Mouse (Mus musculus): ENCODE results near the gene Lrrc23. TPM values are rescaled to one million over a fixed set of nuclear protein-coding genes. Genes with fewer than 3 reads are reported as not detected.

The Lrrc23 gene
- polyA plus RNA-seq, 1 experiment, result 0.13 TPM

DNA sequence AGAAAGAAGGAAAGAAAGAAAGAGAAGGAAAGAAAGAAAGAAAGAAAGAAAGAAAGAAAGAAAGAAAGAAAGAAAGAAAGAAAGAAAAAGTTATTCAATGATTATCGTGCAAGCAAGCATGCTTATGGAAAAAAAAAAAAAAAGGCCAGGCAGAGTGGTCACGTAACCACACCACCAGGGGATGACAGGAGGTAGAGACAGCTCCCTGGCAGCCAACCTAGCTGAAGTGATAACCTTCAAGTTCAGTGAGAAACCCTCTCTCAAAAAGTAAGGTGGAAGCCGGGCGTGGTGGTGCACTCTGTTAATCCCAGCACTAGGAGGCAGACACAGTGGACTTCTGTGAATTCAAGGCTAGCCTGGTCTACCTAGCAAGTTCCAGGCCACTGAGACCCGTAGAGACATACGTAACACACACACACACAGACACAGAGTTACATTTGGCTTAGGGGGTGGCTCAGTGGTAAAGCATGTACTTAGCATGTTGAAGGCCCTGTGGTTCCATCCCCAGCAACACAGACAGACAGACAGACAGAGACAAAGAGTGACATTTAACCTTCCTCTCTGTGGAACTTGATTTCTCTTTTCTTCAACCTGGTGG is 56.6 kb downstream of the Lrrc23 start:
- Histone ChIP-seq H3ac (ENCODE audit: control insufficient read depth, insufficient read length) (no peak overlapping the region), H3K27me3 (ENCODE audit: control insufficient read depth, insufficient read depth, insufficient read length) (no peaks in the 10 kb centered on the region), H3K79me2 (ENCODE audit: control insufficient read depth, insufficient read depth) (no peaks in the 10 kb centered on the region), H3K4me2 (ENCODE audit: low read depth) (no peak overlapping the region), H3K36me3 (ENCODE audit: control insufficient read depth, insufficient read depth) (no peaks in the 10 kb centered on the region), H3K4me3 (no peak overlapping the region)
- TF ChIP-seq MAX (IDR thresholded peaks at IDR 0.05; ENCODE audit: low read depth) (no peak), TCF3 (IDR thresholded peaks at IDR 0.05; ENCODE audit: insufficient read length, low read depth) (no peak), MYOG (IDR thresholded peaks at IDR 0.05; ENCODE audit: control insufficient read depth in 1 of 3, insufficient read depth in 1 of 3, insufficient read length in 2 of 3, low read depth in 2 of 3) (no peak), POLR2A (IDR thresholded peaks at IDR 0.05; ENCODE audit: insufficient read length, low read depth) (no peak), POLR2AphosphoS2 (IDR thresholded peaks at IDR 0.05; ENCODE audit: insufficient read length, low read depth) (no peak), USF1 (IDR thresholded peaks at IDR 0.05; ENCODE audit: low read depth) (no peak), CEBPB (IDR thresholded peaks at IDR 0.05; ENCODE audit: insufficient read depth, poor library complexity, severe bottlenecking) (no peak), REST (IDR thresholded peaks at IDR 0.05; ENCODE audit: insufficient read depth, insufficient read length) (no peak), SRF (IDR thresholded peaks at IDR 0.05; ENCODE audit: control insufficient read depth, insufficient read length, low read depth) (no peak), E2F4 (IDR thresholded peaks at IDR 0.05; ENCODE audit: insufficient read depth) (no peak)

DNA sequence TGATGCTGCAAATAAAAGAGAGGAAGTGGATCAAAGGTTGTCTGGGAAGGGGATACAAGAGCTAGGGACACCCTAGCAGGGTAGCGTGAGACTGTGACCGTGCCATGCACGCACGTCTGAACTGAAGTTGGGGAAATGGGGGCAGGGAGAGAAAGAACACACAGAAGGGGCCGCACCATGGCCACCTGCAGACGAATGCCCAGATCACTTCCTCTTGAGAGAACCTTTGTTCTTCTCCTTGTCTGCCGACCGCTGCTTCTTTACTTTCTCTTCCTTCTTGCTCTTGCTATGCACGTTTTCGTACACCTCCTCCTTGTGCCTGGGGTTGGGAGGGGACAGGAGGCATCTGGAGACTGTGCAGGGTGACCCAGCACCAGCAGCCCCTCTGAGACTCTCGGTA is 58.6 kb downstream of the Lrrc23 start:
- peaks cover 6% of the 10 kb centered on the region for H3K36me3 ChIP-seq (ENCODE audit: control insufficient read depth, insufficient read depth)
- no peaks in the 10 kb centered on the region for H3K27me3 ChIP-seq (ENCODE audit: control insufficient read depth, insufficient read depth, insufficient read length)
- TF ChIP-seq TCF12 (IDR thresholded peaks at IDR 0.05; ENCODE audit: insufficient read depth, poor library complexity, severe bottlenecking) (no peak), CEBPB (IDR thresholded peaks at IDR 0.05; ENCODE audit: insufficient read depth, poor library complexity, severe bottlenecking) (no peak), MAX (IDR thresholded peaks at IDR 0.05; ENCODE audit: low read depth) (no peak), SRF (IDR thresholded peaks at IDR 0.05; ENCODE audit: control insufficient read depth, insufficient read length, low read depth) (no peak), POLR2AphosphoS2 (IDR thresholded peaks at IDR 0.05; ENCODE audit: insufficient read length, low read depth) (no peak), E2F4 (IDR thresholded peaks at IDR 0.05; ENCODE audit: insufficient read depth) (no peak), TCF3 (IDR thresholded peaks at IDR 0.05; ENCODE audit: insufficient read length, low read depth) (no peak), REST (IDR thresholded peaks at IDR 0.05; ENCODE audit: insufficient read depth, insufficient read length) (no peak), USF1 (IDR thresholded peaks at IDR 0.05; ENCODE audit: low read depth) (no peak), MYOG (IDR thresholded peaks at IDR 0.05; ENCODE audit: control insufficient read depth in 1 of 3, insufficient read depth in 1 of 3, insufficient read length in 2 of 3, low read depth in 2 of 3) (no peak), POLR2A (IDR thresholded peaks at IDR 0.05; ENCODE audit: insufficient read length, low read depth) (no peak)
- H3K79me2 ChIP-seq (ENCODE audit: control insufficient read depth, insufficient read depth), result no peaks in the 10 kb centered on the region
- no peak overlapping the region for H3ac ChIP-seq (ENCODE audit: control insufficient read depth, insufficient read length)
- no peak overlapping the region for H3K4me2 ChIP-seq (ENCODE audit: low read depth)
- H3K4me3 ChIP-seq, result no peak overlapping the region

Other genes starting within 250 kb of the Lrrc23 start
- gene C1s1, start 237.4 kb downstream of the Lrrc23 start, polyA plus RNA-seq (2012; fragmentation: generic; extraction: Trizol), result 0.24 TPM
- 0.14 TPM for gene C1rb, start 209.4 kb downstream of the Lrrc23 start, polyA plus RNA-seq (2012; fragmentation: generic; extraction: Trizol)
- gene C1s2, start 143.6 kb downstream of the Lrrc23 start, polyA plus RNA-seq (2012; fragmentation: generic; extraction: Trizol), result 0.07 TPM
- 138 TPM for gene Lpcat3, start 116.7 kb downstream of the Lrrc23 start, polyA plus RNA-seq (2012; fragmentation: generic; extraction: Trizol)
- 103 TPM for gene Emg1, start 67.5 kb downstream of the Lrrc23 start, polyA plus RNA-seq (2012; fragmentation: generic; extraction: Trizol)
- gene Phb2, start 67.4 kb downstream of the Lrrc23 start, polyA plus RNA-seq (2012; fragmentation: generic; extraction: Trizol), result 339 TPM
- 3.1 TPM for gene Ptpn6, start 41.0 kb downstream of the Lrrc23 start, polyA plus RNA-seq (2012; fragmentation: generic; extraction: Trizol)
- gene Grcc10, start 38.4 kb downstream of the Lrrc23 start, polyA plus RNA-seq (2012; fragmentation: generic; extraction: Trizol), result 287 TPM
- not detected for gene Gm45234, start 23.7 kb downstream of the Lrrc23 start, polyA plus RNA-seq (2012; fragmentation: generic; extraction: Trizol)
- gene Atn1, start 23.2 kb downstream of the Lrrc23 start, polyA plus RNA-seq (2012; fragmentation: generic; extraction: Trizol), result 39.4 TPM
- gene Eno2, start 10.1 kb downstream of the Lrrc23 start, polyA plus RNA-seq (2012; fragmentation: generic; extraction: Trizol), result 19.5 TPM
- 41.2 TPM for gene Spsb2, start 28.9 kb upstream of the Lrrc23 start, polyA plus RNA-seq (2012; fragmentation: generic; extraction: Trizol)
- 1,480 TPM for gene Tpi1, start 34.6 kb upstream of the Lrrc23 start, polyA plus RNA-seq (2012; fragmentation: generic; extraction: Trizol)
- gene Usp5, start 49.8 kb upstream of the Lrrc23 start, polyA plus RNA-seq (2012; fragmentation: generic; extraction: Trizol), result 123 TPM
- 28.8 TPM for gene Cdca3, start 49.8 kb upstream of the Lrrc23 start, polyA plus RNA-seq (2012; fragmentation: generic; extraction: Trizol)
- 0.11 TPM for gene Gnb3, start 60.5 kb upstream of the Lrrc23 start, polyA plus RNA-seq (2012; fragmentation: generic; extraction: Trizol)
- gene P3h3, start 78.0 kb upstream of the Lrrc23 start, polyA plus RNA-seq (2012; fragmentation: generic; extraction: Trizol), result 1.1 TPM
- 0.02 TPM for gene Gpr162, start 84.3 kb upstream of the Lrrc23 start, polyA plus RNA-seq (2012; fragmentation: generic; extraction: Trizol)
- gene Cd4, start 108.5 kb upstream of the Lrrc23 start, polyA plus RNA-seq (2012; fragmentation: generic; extraction: Trizol), result not detected
- 0.41 TPM for gene Lag3, start 132.0 kb upstream of the Lrrc23 start, polyA plus RNA-seq (2012; fragmentation: generic; extraction: Trizol)
- 1,462 TPM for gene Ptms, start 140.4 kb upstream of the Lrrc23 start, polyA plus RNA-seq (2012; fragmentation: generic; extraction: Trizol)
- gene Mlf2, start 151.7 kb upstream of the Lrrc23 start, polyA plus RNA-seq (2012; fragmentation: generic; extraction: Trizol), result 384 TPM
- 142 TPM for gene Cops7a, start 185.8 kb upstream of the Lrrc23 start, polyA plus RNA-seq (2012; fragmentation: generic; extraction: Trizol)
- gene Pianp, start 217.0 kb upstream of the Lrrc23 start, polyA plus RNA-seq (2012; fragmentation: generic; extraction: Trizol), result 1.1 TPM
- 20.8 TPM for gene Zfp384, start 229.4 kb upstream of the Lrrc23 start, polyA plus RNA-seq (2012; fragmentation: generic; extraction: Trizol)

Data from myocyte (in vitro differentiated cells).